Mouse (Mus musculus) naive thymus-derived CD4-positive, alpha-beta T cell, adult 5 months (primary cell): Measurements from ENCODE around the gene Ccdc17. TPM values are rescaled to one million over a fixed set of nuclear protein-coding genes. Genes with fewer than 3 reads are reported as not detected.

ENCODE experiments used
- polyA plus RNA-seq: library from polyadenylated mRNA; unstranded; fragments of 100-300 nt; shearing (Covaris generic); gene quantifications from one replicate; pipeline ENCODE4 v1.2.1, GENCODE M21; 2017

Ccdc17 gene
- polyA plus RNA-seq = 6.9 TPM

DNA sequence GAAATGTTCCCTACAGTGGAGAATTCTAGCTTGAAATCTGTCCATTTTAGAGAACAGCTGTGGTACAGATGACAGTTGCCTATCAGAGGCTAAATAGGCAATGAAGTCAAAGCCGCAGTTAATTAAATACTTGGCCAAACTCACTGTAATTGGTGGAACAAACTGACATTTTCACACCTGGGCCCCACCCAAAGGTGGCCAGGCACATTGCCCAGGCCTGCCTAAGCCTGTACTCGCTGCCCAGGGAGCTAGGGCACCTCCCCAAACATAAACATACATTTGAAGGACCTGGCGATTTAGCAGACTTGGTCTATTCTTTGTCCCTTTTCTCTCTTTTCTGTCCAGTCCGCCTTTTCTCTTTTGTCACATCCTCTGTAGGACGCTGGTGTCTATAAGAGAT lies at the start of gene Ccdc17:
TSS of gene Ccdc17 (plus strand) at position 276 of the 400 bp plus-strand sequence.

DNA sequence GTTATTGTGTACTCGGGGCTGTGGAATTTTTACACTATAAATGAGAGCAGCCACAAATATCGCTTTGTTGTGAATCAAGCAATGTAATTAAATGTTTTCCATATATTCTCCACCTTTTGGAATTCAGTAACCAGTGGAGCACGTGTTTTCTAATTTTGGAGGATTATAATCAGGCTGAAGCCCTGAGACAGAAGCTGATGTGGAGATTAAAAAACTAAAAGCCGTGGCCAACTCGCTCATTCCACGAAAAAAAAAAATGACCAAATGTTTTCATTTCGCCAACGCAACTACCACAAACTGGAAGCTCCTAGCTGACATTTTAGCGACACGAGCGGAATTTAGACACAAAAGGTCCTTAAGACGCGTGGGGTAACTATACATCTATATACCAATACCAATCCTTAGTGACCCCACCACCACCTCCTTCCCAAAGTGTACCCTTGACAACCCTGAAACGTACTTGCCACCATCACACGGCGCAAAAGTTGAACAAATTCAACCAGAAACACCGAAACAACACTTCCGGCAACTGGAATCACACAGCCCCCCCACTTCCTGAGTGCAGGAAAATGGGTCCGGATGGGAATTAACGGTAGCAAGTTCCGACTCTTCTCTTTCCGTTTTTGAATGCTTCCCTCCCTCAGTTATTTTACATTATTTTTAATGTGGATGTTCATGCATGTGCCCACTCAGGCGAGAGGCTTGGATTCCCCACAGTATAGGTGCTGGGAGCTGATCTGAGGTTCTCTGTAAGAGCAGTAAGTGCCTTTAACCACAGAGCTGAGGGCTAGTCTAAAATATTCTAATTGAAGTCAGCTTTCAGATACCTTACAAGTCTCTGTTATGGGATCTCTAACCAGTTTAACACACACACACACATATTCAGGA lies 40.8 kb upstream of the Ccdc17 start, which contains the start of gene Tmem69:
TSS of gene Tmem69 (minus strand) at position 524 of the 888 bp plus-strand sequence.

DNA sequence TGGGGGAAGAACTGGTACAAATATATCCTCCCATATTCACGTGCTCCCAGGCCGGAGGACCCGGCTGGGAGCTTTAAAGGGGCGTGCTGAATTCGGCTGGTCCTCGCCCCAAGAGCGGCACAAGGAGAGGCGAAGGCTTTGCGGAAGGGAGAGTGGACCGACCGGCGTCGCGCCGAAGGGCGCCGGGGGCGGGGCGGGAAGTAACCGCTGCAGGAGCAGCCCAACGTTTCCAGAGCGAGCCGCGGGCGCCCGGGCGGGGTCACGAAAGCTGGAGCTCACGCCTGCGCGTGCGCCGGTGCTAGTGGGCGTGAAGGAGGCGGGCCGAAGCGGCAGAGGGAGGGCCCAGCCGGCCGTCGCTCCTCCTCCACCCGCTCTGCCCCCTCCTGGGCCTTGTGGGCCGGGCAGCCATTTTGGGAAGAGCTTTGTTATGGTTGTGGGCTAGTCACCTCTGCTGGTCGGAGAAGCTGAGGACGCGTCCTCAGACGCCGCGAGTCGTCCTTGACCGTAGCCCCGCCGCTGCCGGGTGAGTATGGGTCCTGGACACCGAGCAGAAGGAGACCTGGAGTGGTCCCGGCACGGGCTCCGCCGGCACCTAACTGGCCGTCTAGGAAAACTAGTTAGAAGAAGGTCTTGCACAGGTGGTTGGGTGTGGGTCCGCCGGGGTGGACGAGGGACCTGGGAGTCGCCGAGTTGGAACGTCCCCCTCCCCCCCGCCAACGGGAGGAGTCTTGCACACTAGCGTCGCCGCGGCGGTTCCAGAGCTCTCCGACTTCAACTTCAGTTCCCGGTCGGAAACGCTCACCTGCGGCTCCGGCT lies 38.9 kb upstream of the Ccdc17 start, which contains the start of gene Gpbp1l1:
TSS of gene Gpbp1l1 (plus strand) at position 353 of the 816 bp plus-strand sequence.

DNA sequence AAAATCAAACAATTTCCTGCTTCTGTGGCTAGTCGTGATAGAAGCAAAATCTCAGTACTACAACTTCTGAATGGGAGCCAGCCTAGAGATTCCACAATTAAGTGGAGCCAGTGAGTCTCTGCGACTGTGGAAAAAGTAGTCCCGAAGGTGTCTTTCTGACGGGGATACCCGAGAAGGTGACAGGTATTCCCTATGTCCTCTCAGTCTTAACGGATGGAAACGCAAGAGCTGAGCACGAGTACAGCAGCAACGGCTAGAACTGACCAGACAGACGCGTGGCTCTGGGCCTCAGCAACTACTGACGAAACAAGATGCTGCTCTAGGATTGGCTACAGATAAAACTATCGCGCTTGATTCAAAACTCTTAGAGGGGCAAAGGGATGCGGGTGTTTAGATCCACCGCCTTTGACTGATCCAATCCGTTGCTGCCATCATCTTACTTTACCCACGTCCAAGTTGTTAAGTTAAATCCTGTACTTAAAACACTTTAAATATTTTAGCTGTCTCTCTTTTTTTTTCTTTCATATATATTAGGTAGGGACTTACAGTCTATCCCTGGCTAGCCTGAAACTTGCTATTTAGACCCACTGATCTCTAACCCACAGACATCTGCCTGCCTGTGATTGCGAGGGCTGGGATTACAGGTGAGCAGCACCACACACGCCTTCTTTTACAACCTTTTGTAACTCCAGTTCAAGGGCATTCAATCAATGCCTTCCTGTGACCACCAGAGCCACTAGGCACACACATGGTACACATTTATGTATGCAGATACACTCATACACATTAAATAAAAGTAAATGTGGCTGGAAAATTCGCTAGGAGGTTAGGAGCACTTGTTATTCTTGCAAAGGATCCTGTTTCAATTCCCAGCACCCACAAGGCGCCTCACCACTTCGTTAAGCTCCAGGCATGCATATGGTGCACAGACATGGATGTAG lies 31.5 kb downstream of the Ccdc17 start, which contains the start of gene Nasp:
TSS of gene Nasp (minus strand) at position 220 of the 941 bp plus-strand sequence.

Other genes starting within 250 kb of the Ccdc17 start
- 16.0 TPM for gene Mast2, start 132.5 kb upstream of the Ccdc17 start, polyA plus RNA-seq
- 11.9 TPM for gene Ipp, start 89.1 kb upstream of the Ccdc17 start, polyA plus RNA-seq
- 8.3 TPM for gene Tmem69, start 40.7 kb upstream of the Ccdc17 start, polyA plus RNA-seq
- 43.7 TPM for gene Gpbp1l1, start 39.0 kb upstream of the Ccdc17 start, polyA plus RNA-seq
- gene Nasp, start 31.3 kb downstream of the Ccdc17 start, polyA plus RNA-seq = 112 TPM
- 236 TPM for gene Akr1a1, start 55.0 kb downstream of the Ccdc17 start, polyA plus RNA-seq
- 505 TPM for gene Prdx1, start 88.9 kb downstream of the Ccdc17 start, polyA plus RNA-seq
- 3.6 TPM for gene Mmachc, start 111.8 kb downstream of the Ccdc17 start, polyA plus RNA-seq
- gene Ccdc163, start 111.9 kb downstream of the Ccdc17 start, polyA plus RNA-seq = 4.2 TPM
- 6.3 TPM for gene Tesk2, start 124.3 kb downstream of the Ccdc17 start, polyA plus RNA-seq
- 43.0 TPM for gene Toe1, start 211.0 kb downstream of the Ccdc17 start, polyA plus RNA-seq
- 12.4 TPM for gene Mutyh, start 211.1 kb downstream of the Ccdc17 start, polyA plus RNA-seq
- gene Hpdl, start 225.1 kb downstream of the Ccdc17 start, polyA plus RNA-seq = 0.19 TPM